Mouse (Mus musculus) gastrocnemius, adult 2 months (tissue): ENCODE measurements around the gene Rpl26. TPM values are rescaled to one million over a fixed set of nuclear protein-coding genes. Genes with fewer than 3 reads are reported as not detected.

ENCODE experiments used
- DNase-seq: peaks from one replicate; pipeline ENCODE4 v3.0.0; 2022
- H3K27ac ChIP-seq: fragments of 200-600 bp; 2 replicates; pipeline ENCODE4 v1.8.1; 2022; ENCODE audit warnings: mild to moderate bottlenecking
- H3K4me3 ChIP-seq: fragments of 200-600 bp; 2 replicates; pipeline ENCODE4 v1.8.1; 2022; ENCODE audit warnings: mild to moderate bottlenecking, moderate library complexity
- CTCF ChIP-seq: fragments of 200-600 bp; IDR thresholded peaks from 2 replicates; pipeline ENCODE4 v1.8.1; 2022; ENCODE audit warnings: antibody characterized with exemption, mild to moderate bottlenecking, moderate library complexity
- intact Hi-C: fragments of 180-260 bp; cut with DNase I; formaldehyde crosslinking; loops from one replicate; pipeline ENCODE4 v1.15.1; 2025
- total RNA-seq, 2 experiments: library from RNA; stranded (reverse); gene quantifications; 2 replicates each; pipeline ENCODE4 v1.2.3; 2021

Rpl26 gene
- total RNA-seq, 2 experiments from 2014 or later, result 606 to 729 TPM

- TF ChIP-seq CTCF, result no peak
- Histone ChIP-seq H3K27ac (peak overlapping the region; percentile 79), H3K4me3 (peak overlapping the region; percentile 21; the same call in 1 of the 2 replicates)
- no peak for DNase-seq
- intact Hi-C loops, result loop anchor here (5.0 to 10.0 kb wide), 2 partner anchors 34 to 306 kb away; no protein-coding TSS in a partner anchor
Measured at GRCm38 (mm10) chr11:68871277-68871676, 30.1 kb upstream of the Rpl26 start.

GRCm38 (mm10) chr11:68871748-68872147, 29.6 kb upstream of the Rpl26 start, which contains the start of gene Ndel1:
Gene Ndel1, minus strand, starts transcription at chr11:68871858.
- H3K27ac ChIP-seq, result peak within 1 kb of the TSS; percentile 79
- DNase-seq, result peak; percentile 72
- intact Hi-C loops, result loop anchor here (5.0 to 10.0 kb wide), 2 partner anchors 34 to 307 kb away; no protein-coding TSS in a partner anchor
- peak within 1 kb of the TSS; percentile 30 for H3K4me3 ChIP-seq
- no peak for TF ChIP-seq CTCF

GRCm38 (mm10) chr11:68874841-68875240, 26.5 kb upstream of the Rpl26 start:
- DNase-seq, result peak; percentile 74
- TF ChIP-seq CTCF, result peak; percentile 73
- intact Hi-C loops, result loop anchor here (1.0 to 10.0 kb wide), 4 partner anchors 38 to 310 kb away; no protein-coding TSS in a partner anchor
- Histone ChIP-seq H3K27ac (peak overlapping the region; percentile 53), H3K4me3 (no peak overlapping the region)

- no peak for TF ChIP-seq CTCF
- Histone ChIP-seq H3K27ac (no peak overlapping the region), H3K4me3 (no peak overlapping the region)
- DNase-seq, result no peak
- intact Hi-C loops, result loop anchor here (5.0 to 10.0 kb wide), 2 partner anchors 57 to 314 kb away; no protein-coding TSS in a partner anchor
Measured at GRCm38 (mm10) chr11:68878811-68879210, 22.6 kb upstream of the Rpl26 start.

- Histone ChIP-seq H3K27ac (no peak overlapping the region), H3K4me3 (no peak overlapping the region)
- no peak for TF ChIP-seq CTCF
- no peak for DNase-seq
- intact Hi-C loops, result no loop called here
Measured at GRCm38 (mm10) chr11:68882107-68882506, 19.3 kb upstream of the Rpl26 start.

- Histone ChIP-seq H3K4me3 (no peak overlapping the region), H3K27ac (no peak overlapping the region)
- no peak for TF ChIP-seq CTCF
- no peak for DNase-seq
- intact Hi-C loops, result no loop called here
Measured at GRCm38 (mm10) chr11:68883843-68884242, 17.5 kb upstream of the Rpl26 start.

- Histone ChIP-seq H3K27ac (no peak overlapping the region), H3K4me3 (no peak overlapping the region)
- no peak for TF ChIP-seq CTCF
- intact Hi-C loops, result no loop called here
- DNase-seq, result no peak
Measured at GRCm38 (mm10) chr11:68884368-68884767, 17.0 kb upstream of the Rpl26 start.

- intact Hi-C loops, result no loop called here
- DNase-seq, result no peak
- H3K4me3 ChIP-seq, result no peak overlapping the region
- H3K27ac ChIP-seq, result no peak overlapping the region
- TF ChIP-seq CTCF, result no peak
Measured at GRCm38 (mm10) chr11:68886091-68886490, 15.3 kb upstream of the Rpl26 start.

GRCm38 (mm10) chr11:68888253-68888652, 13.1 kb upstream of the Rpl26 start, which contains the start of gene Rnf222:
Gene Rnf222, plus strand, starts transcription at chr11:68888553.
- no peak within 1 kb of the TSS for H3K4me3 ChIP-seq
- H3K27ac ChIP-seq, result no peak within 1 kb of the TSS
- TF ChIP-seq CTCF, result no peak
- DNase-seq, result no peak
- intact Hi-C loops, result no loop called here

GRCm38 (mm10) chr11:68888653-68889052, 12.7 kb upstream of the Rpl26 start:
- no peak overlapping the region for H3K27ac ChIP-seq
- intact Hi-C loops, result no loop called here
- DNase-seq, result no peak
- no peak overlapping the region for H3K4me3 ChIP-seq
- no peak for TF ChIP-seq CTCF

GRCm38 (mm10) chr11:68890625-68891024, 10.8 kb upstream of the Rpl26 start:
- no peak for DNase-seq
- TF ChIP-seq CTCF, result no peak
- H3K27ac ChIP-seq, result no peak overlapping the region
- intact Hi-C loops, result no loop called here
- no peak overlapping the region for H3K4me3 ChIP-seq

GRCm38 (mm10) chr11:68891823-68892222, 9.6 kb upstream of the Rpl26 start:
- no peak overlapping the region for H3K27ac ChIP-seq
- intact Hi-C loops, result no loop called here
- no peak overlapping the region for H3K4me3 ChIP-seq
- TF ChIP-seq CTCF, result no peak
- no peak for DNase-seq

GRCm38 (mm10) chr11:68892233-68892832, 9.1 kb upstream of the Rpl26 start:
- no peak overlapping the region for H3K27ac ChIP-seq
- DNase-seq, result no peak
- no peak for TF ChIP-seq CTCF
- intact Hi-C loops, result no loop called here
- H3K4me3 ChIP-seq, result no peak overlapping the region

GRCm38 (mm10) chr11:68893911-68894464, 7.4 kb upstream of the Rpl26 start:
- no peak for TF ChIP-seq CTCF
- DNase-seq, result no peak
- Histone ChIP-seq H3K4me3 (no peak overlapping the region), H3K27ac (no peak overlapping the region)
- intact Hi-C loops, result no loop called here
